Mouse (Mus musculus): Measurements from ENCODE around the gene Pnck.

Pnck gene

GRCm38 (mm10) chrX:73659575-73660283 lies at the start of gene Pnck:
Pnck (minus strand) TSS chrX:73660117.
- DNase-seq (ENCODE audit: low spot score), result no peak

- no peak for DNase-seq (ENCODE audit: low spot score)
These were observed 40.6 kb upstream of the Pnck start for GRCm38 (mm10) chrX:73700472-73700871.

GRCm38 (mm10) chrX:73690917-73691629 lies 31.2 kb upstream of the Pnck start:
- DNase-seq (ENCODE audit: low spot score), result no peak

GRCm38 (mm10) chrX:73685629-73686028 lies 25.7 kb upstream of the Pnck start:
- no peak for DNase-seq (ENCODE audit: low spot score)

- no peak for DNase-seq (ENCODE audit: low spot score)
These were observed 25.1 kb upstream of the Pnck start for GRCm38 (mm10) chrX:73684978-73685377.

- no peak for DNase-seq (ENCODE audit: low spot score)
These were observed 24.2 kb upstream of the Pnck start for GRCm38 (mm10) chrX:73684156-73684555.

GRCm38 (mm10) chrX:73676668-73677067 lies 16.8 kb upstream of the Pnck start:
- DNase-seq (ENCODE audit: low spot score), result no peak

GRCm38 (mm10) chrX:73675231-73675630 lies 15.3 kb upstream of the Pnck start:
- DNase-seq (ENCODE audit: low spot score), result no peak

- no peak for DNase-seq (ENCODE audit: low spot score)
These were observed 14.2 kb upstream of the Pnck start for GRCm38 (mm10) chrX:73673968-73674661.

- no peak for DNase-seq (ENCODE audit: low spot score)
These were observed 13.7 kb upstream of the Pnck start for GRCm38 (mm10) chrX:73673619-73673967.

- DNase-seq (ENCODE audit: low spot score), result no peak
These were observed 13.1 kb upstream of the Pnck start, which contains the start of gene Slc6a8 for GRCm38 (mm10) chrX:73672879-73673618. Slc6a8 (plus strand) TSS chrX:73673150.

GRCm38 (mm10) chrX:73672031-73672431 lies 12.1 kb upstream of the Pnck start:
- no peak for DNase-seq (ENCODE audit: low spot score)

GRCm38 (mm10) chrX:73663143-73663542 lies 3.2 kb upstream of the Pnck start:
- DNase-seq (ENCODE audit: low spot score), result no peak

- no peak for DNase-seq (ENCODE audit: low spot score)
These were observed 358 bp upstream of the Pnck start for GRCm38 (mm10) chrX:73660284-73660665.

- DNase-seq (ENCODE audit: low spot score), result no peak
These were observed 862 bp downstream of the Pnck start for GRCm38 (mm10) chrX:73658936-73659574.

GRCm38 (mm10) chrX:73658391-73658790 lies 1.5 kb downstream of the Pnck start:
- DNase-seq (ENCODE audit: low spot score), result no peak

GRCm38 (mm10) chrX:73655529-73655928 lies 4.4 kb downstream of the Pnck start:
- DNase-seq (ENCODE audit: low spot score), result no peak

GRCm38 (mm10) chrX:73654177-73654576 lies 5.7 kb downstream of the Pnck start:
- DNase-seq (ENCODE audit: low spot score), result no peak

- no peak for DNase-seq (ENCODE audit: low spot score)
These were observed 6.5 kb downstream of the Pnck start for GRCm38 (mm10) chrX:73653392-73653791.

GRCm38 (mm10) chrX:73650869-73651268 lies 9.0 kb downstream of the Pnck start:
- no peak for DNase-seq (ENCODE audit: low spot score)

- no peak for DNase-seq (ENCODE audit: low spot score)
These were observed 14.8 kb downstream of the Pnck start for GRCm38 (mm10) chrX:73645121-73645520.
